ENCODE assay signal across 8 mouse cellular contexts in genomic region chr7:64164997-64165396, GRCm38 (mm10). TPM values are rescaled to one million over a fixed set of nuclear protein-coding genes. Genes with fewer than 3 reads are reported as not detected.
DNase-seq lines count a peak whose midpoint lies in the region; ATAC-seq and TF ChIP-seq lines count a peak whose summit lies in the region.

No protein-coding gene starts in this region.

- no peak for TF ChIP-seq POLR2A in spleen, adult 2 months (IDR thresholded peaks at IDR 0.05; ENCODE audit: low read depth, low read length)
- TF ChIP-seq POLR2A in cortical plate, adult 2 months (IDR thresholded peaks at IDR 0.05; ENCODE audit: extremely low read depth, insufficient read depth, low read length): no peak

- H3K27me3 ChIP-seq in spleen, adult 2 months (ENCODE audit: control insufficient read depth, insufficient read depth, low read length): no peaks in the 10 kb centered on the region

- no peaks in the 10 kb centered on the region for H3K36me3 ChIP-seq in spleen, adult 2 months (ENCODE audit: control insufficient read depth, insufficient read depth, low read length)

- no peaks in the 10 kb centered on the region; the same call in 1 of the 2 replicates for H3K4me1 ChIP-seq in spleen, adult 2 months (ENCODE audit: control insufficient read depth, insufficient read depth, insufficient read length)
- peaks cover 3% of the 10 kb centered on the region; the same call in 1 of the 2 replicates for H3K4me1 ChIP-seq in cortical plate, adult 2 months (ENCODE audit: control insufficient read depth, insufficient read depth, low read length)

- DNase-seq in adrenal gland, adult (ENCODE audit: inconsistent age in 2 of 2, low spot score in 1 of 2): peak; percentile 43 to 85
- DNase-seq in adrenal gland, postnatal 4 days (ENCODE audit: low spot score in 2 of 2): no peak
- no peak for DNase-seq in spleen, adult 2 months (ENCODE audit: low read depth in 1 of 2, low spot score in 2 of 2)
- no peak for DNase-seq in spleen, adult 12 weeks (ENCODE audit: low spot score)
- peak; percentile 68 for DNase-seq in lung, postnatal 10 days
- peak; percentile 69 for DNase-seq in thymus, postnatal 0 days (ENCODE audit: low spot score)

- peak; percentile 61 to 76; a peak in 3 of 4 replicates for ATAC-seq in hematopoietic stem cell, adult 5-6 weeks (replicated peaks in 1 of 2; ENCODE audit: insufficient read depth in 1 of 2, low FRiP score in 2 of 2, low TSS enrichment in 1 of 2, low read depth in 1 of 2, poor library complexity in 2 of 2, severe bottlenecking in 2 of 2)

- WGBS in spleen, adult 2 months: 66% methylated on average over 3 of the region's 3 CpGs

- no peak overlapping the region for H3K27ac ChIP-seq in spleen, adult 2 months (ENCODE audit: insufficient read depth, low read length)
- H3K27ac ChIP-seq in cortical plate, adult 2 months (ENCODE audit: insufficient read depth, low read length): no peak overlapping the region

- H3K4me3 ChIP-seq in spleen, adult 2 months (ENCODE audit: extremely low read depth, insufficient read depth, insufficient read length): no peak overlapping the region
- no peak overlapping the region for H3K4me3 ChIP-seq in cortical plate, adult 2 months (ENCODE audit: insufficient read depth, low read length)

- peak; percentile 61; the same call in 1 of the 2 replicates for TF ChIP-seq CTCF in spleen, adult 2 months (IDR thresholded peaks at IDR 0.05; ENCODE audit: extremely low read depth, insufficient read depth, insufficient read length, insufficient replicate concordance)
- TF ChIP-seq CTCF in cortical plate, adult 2 months (IDR thresholded peaks at IDR 0.05; ENCODE audit: extremely low read depth, insufficient read depth, low read length): peak; percentile 91

RNA-seq across cellular contexts. Expression of gene Trpm1, which starts 11.4 kb away (rescaled TPM):
- total RNA-seq in adrenal gland, postnatal 4 days (2021): not detected
- 0.34 and 0.97 TPM in 2 replicates for polyA plus RNA-seq in spleen, adult 2 months (2012; rRNA removed)
- polyA plus RNA-seq in cortical plate, adult 2 months (2012; rRNA removed): 0.15 TPM in 2 replicates
- not detected in 2 replicates for total RNA-seq in hematopoietic stem cell, adult 5-6 weeks (2017)
- 1.5 and 1.8 TPM in 2 replicates for polyA plus RNA-seq in thymus, postnatal 0 days (2015; fragmentation: Nextera tagmentation; extraction: Ambion mirVana)

Comparison
In these comparisons a context has a peak if more than half of its experiments do, and no peak if none do; other contexts are left out.
1. DNase-seq: peak in adrenal gland, adult (2 of 2), lung, postnatal 10 days (single experiment) and thymus, postnatal 0 days (single experiment); none in adrenal gland, postnatal 4 days (0 of 2), spleen, adult 2 months (0 of 2) and spleen, adult 12 weeks (single experiment).